Comparison of ENCODE assay signal across 10 mouse cellular contexts in the genomic region with DNA sequence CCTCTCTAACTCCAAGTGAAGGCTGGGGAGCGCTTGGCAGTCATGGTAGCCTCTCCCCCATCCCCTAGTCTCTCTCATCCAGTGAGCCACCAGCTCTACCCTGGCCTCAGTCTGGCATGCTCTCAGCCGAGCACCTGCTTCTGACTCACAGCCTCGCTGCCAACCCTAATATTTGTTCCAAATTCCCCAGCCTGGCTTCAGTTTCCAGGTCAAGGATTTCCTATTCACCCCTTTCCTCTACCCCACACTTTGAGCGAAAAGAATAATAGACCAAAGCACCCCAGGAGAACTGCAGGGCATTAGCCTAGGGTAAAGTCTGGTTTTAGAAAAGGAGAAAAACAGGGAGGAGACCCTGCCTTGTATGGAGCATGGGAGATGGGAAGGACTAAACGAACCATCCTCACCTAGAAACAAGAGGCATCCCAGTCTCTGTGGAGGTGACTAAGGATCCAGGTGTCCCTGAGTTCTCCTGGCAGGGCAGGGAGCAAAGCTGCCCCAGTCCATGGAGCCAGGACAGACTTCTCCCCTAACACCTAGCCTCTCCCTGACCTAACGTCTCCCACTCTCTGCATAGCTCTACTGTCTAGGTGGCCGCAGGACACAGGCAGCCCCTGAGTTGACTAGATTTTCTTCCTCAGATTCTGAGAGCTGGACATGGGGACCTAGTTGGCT.
DNase-seq lines count a peak whose midpoint lies in the region; ATAC-seq and TF ChIP-seq lines count a peak whose summit lies in the region.
"Had no signal": no experiment of that assay in that cellular context is flagged by ENCODE, and none has a peak within 500 bp of the region (broad histone marks: within the 10 kb centered on the region; RNA-seq: fewer than 3 reads in every experiment).

No protein-coding gene starts in this region.

- no peak overlapping the region for H3K4me3 ChIP-seq in kidney, embryonic 15.5 days (replicated peaks)
- no peak overlapping the region for H3K4me3 ChIP-seq in midbrain, embryonic 10.5 days
- H3K4me3 ChIP-seq: liver, embryonic 13.5 days had no signal

- H3K4me1 ChIP-seq in kidney, embryonic 15.5 days = peaks cover 36% of the 10 kb centered on the region
- peaks cover 6% of the 10 kb centered on the region for H3K4me1 ChIP-seq in midbrain, embryonic 10.5 days
- H3K4me1 ChIP-seq: liver, embryonic 13.5 days had no signal

- no peak overlapping the region for H3K27ac ChIP-seq in kidney, embryonic 15.5 days
- no peak overlapping the region for H3K27ac ChIP-seq in midbrain, embryonic 10.5 days (replicated peaks)
- H3K27ac ChIP-seq: liver, embryonic 13.5 days had no signal

- H3K27me3 ChIP-seq in kidney, embryonic 15.5 days = no peaks in the 10 kb centered on the region
- no peaks in the 10 kb centered on the region for H3K27me3 ChIP-seq in midbrain, embryonic 10.5 days (ENCODE audit: low read depth, poor library complexity, severe bottlenecking)
- H3K27me3 ChIP-seq: liver, embryonic 13.5 days had no signal

- WGBS in kidney, embryonic 15.5 days = 69% methylated on average over 7 of the region's 7 CpGs
- 72% methylated on average over 7 of the region's 7 CpGs for WGBS in midbrain, embryonic 10.5 days

- DNase-seq in kidney, adult 11 months = peak; percentile 34
- peak; percentile 80 for DNase-seq in NIH3T3 (ENCODE audit: low read depth)
- peak; percentile 44 for DNase-seq in brain, embryonic 14.5 days (ENCODE audit: low read depth)
- DNase-seq in cerebellum, postnatal 36 days = peak; percentile 71 to 75
- no peak for DNase-seq in midbrain, embryonic 10.5 days (ENCODE audit: low spot score)
- no peak for DNase-seq in right cerebral cortex, postnatal 25 days
- DNase-seq: heart, adult 11 months; liver, embryonic 13.5 days; lung, postnatal 4 days had no signal

- TF ChIP-seq POLR2A in brain, embryonic 14.5 days (IDR thresholded peaks at IDR 0.05; ENCODE audit: borderline replicate concordance, extremely low read depth, insufficient read depth, insufficient read length, poor library complexity, severe bottlenecking) = no peak

- TF ChIP-seq CTCF in brain, embryonic 14.5 days (IDR thresholded peaks at IDR 0.05; ENCODE audit: borderline replicate concordance, extremely low read depth, insufficient read depth, insufficient read length) = no peak

- H3K9me3 ChIP-seq in kidney, embryonic 15.5 days (replicated peaks) = no peaks in the 10 kb centered on the region
- no peaks in the 10 kb centered on the region for H3K9me3 ChIP-seq in midbrain, embryonic 10.5 days (replicated peaks)
- H3K9me3 ChIP-seq: liver, embryonic 13.5 days had no signal

- H3K9ac ChIP-seq in kidney, embryonic 15.5 days = no peak overlapping the region
- H3K9ac ChIP-seq: liver, embryonic 13.5 days had no signal

- H3K36me3 ChIP-seq in kidney, embryonic 15.5 days = no peaks in the 10 kb centered on the region
- no peaks in the 10 kb centered on the region for H3K36me3 ChIP-seq in midbrain, embryonic 10.5 days
- H3K36me3 ChIP-seq: liver, embryonic 13.5 days had no signal

- ATAC-seq in kidney, embryonic 15.5 days (replicated peaks; ENCODE audit: low FRiP score) = no peak

- H3K4me2 ChIP-seq in kidney, embryonic 15.5 days = no peak overlapping the region
- H3K4me2 ChIP-seq: liver, embryonic 13.5 days had no signal

Comparison
In these comparisons a context has a peak if more than half of its experiments do, and no peak if none do; other contexts are left out.
1. DNase-seq: peak in kidney, adult 11 months (single experiment), NIH3T3 (single experiment), brain, embryonic 14.5 days (single experiment) and cerebellum, postnatal 36 days (2 of 2); none in midbrain, embryonic 10.5 days (single experiment) and right cerebral cortex, postnatal 25 days (single experiment).